Mouse (Mus musculus): ENCODE results near the gene Kctd2. TPM values are rescaled to one million over a fixed set of nuclear protein-coding genes. Genes with fewer than 3 reads are reported as not detected.

Kctd2 gene
- polyA plus RNA-seq, 1 experiment = 30.9 TPM

DNA sequence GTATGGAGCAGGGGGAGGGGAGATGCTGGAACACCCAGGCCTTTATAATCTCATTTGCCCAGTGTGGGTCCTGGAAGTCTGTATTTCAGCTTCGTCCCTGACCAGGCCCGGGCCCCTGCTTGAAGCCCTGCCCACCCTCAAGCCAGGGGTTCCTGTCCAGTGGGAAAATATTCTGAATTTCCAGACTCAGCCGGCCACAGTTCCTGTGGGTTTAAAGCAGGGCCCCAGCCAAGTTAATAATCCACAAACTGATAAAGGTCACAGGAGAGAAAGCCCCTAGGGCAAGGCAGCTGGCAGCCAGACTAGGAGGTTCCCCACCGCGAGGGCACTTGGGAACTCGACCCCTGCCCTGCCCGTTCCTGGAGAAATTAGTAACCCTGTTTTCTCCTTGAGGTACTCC, 29.1 kb downstream of the Kctd2 start:
- no peak for TF ChIP-seq GATA1 (IDR thresholded peaks at IDR 0.05; ENCODE audit: low read length)

DNA sequence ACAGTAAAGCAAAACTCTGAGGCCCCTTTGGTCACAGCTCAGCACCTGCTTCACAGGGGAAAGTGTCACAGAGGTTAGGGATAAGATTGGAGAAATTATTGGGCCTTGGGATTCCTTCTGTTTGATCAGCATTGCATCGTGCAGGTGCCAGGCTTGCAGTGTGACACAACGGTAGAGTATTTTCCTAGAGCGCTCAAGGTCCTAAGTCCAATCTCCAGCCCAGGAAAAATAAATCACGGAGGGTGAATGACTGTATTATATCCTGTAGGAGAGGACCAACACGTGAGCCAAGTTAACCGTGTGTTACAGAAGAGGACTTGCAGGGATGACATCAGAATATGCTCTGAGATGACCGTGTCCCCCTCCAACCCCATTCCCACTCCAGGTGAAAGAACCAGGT, 30.2 kb downstream of the Kctd2 start:
- no peak for TF ChIP-seq GATA1 (IDR thresholded peaks at IDR 0.05; ENCODE audit: low read length)

- no peak for TF ChIP-seq GATA1 (IDR thresholded peaks at IDR 0.05; ENCODE audit: low read length)
These were observed 31.9 kb downstream of the Kctd2 start for GRCm38 (mm10) chr11:115451781-115452241.

DNA sequence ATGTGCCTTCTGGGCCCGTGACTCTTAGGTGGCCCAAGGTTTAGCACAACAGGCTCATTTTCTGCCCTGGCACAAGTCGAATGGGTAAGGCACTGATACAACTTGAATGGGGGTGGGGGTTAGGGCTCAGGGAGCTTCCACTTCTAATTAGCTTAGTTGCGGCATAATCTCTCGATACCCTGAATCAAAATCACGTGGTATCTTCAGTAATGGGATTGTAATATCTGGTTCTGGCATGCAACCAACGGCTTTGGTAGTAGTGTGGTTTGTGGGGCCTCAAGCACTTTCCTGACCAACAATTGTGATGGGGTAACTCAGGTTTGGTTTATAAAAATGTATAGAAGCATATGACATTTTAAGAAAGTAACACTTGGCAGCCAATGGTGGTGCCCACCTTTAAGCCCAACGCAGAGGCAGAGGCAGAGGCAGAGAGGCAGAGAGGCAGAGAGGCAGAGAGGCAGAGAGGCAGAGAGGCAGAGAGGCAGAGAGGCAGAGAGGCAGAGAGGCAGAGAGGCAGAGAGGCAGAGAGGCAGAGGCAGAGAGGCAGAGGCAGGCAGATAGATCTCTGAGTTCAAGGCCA, 32.4 kb downstream of the Kctd2 start:
- no peak for TF ChIP-seq GATA1 (IDR thresholded peaks at IDR 0.05; ENCODE audit: low read length)

GRCm38 (mm10) chr11:115453306-115453705, 33.4 kb downstream of the Kctd2 start:
- TF ChIP-seq GATA1 (IDR thresholded peaks at IDR 0.05; ENCODE audit: low read length) = no peak

DNA sequence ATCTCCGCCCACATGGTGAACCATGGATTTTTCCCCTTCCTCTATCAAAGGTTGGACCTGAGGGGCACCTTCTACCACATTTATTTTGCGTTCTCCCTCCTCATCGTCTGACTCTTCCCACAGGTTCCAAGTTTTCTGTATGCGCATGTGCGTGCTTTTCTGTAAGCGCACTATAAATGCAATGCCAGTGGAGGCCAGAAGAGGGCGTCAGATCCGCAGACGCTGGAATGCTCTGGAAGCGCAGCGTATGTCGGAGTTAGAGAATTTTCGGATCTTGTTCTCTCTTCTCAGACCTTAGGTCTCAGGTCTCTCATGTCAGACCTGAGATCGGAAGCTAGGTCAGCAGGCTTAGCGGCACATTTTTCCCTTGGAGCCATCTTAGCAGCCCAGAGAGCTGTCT, 35.7 kb downstream of the Kctd2 start:
- no peak for TF ChIP-seq GATA1 (IDR thresholded peaks at IDR 0.05; ENCODE audit: low read length)

DNA sequence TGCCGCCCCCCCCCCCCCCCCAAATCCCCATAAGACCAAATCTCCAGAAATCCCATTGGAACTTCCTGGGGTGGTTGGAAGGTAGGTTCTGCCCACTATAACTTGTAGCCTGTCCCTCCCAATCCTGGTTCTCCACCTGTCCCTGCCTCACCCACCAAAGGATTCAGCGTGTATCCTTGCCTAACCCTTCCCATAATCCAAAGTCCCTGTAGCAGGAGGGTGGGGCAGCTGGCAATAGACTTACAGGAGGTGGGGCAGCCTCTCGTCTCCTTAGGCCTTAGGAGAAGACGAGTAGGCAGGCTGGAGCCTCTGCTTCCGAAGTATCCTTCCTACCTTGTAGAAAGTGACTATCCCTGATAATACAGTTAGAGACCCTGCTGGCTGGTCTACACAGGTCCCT, 36.3 kb downstream of the Kctd2 start:
- no peak for TF ChIP-seq GATA1 (IDR thresholded peaks at IDR 0.05; ENCODE audit: low read length)

GRCm38 (mm10) chr11:115457405-115457804, 37.5 kb downstream of the Kctd2 start:
- no peak for TF ChIP-seq GATA1 (IDR thresholded peaks at IDR 0.05; ENCODE audit: low read length)

DNA sequence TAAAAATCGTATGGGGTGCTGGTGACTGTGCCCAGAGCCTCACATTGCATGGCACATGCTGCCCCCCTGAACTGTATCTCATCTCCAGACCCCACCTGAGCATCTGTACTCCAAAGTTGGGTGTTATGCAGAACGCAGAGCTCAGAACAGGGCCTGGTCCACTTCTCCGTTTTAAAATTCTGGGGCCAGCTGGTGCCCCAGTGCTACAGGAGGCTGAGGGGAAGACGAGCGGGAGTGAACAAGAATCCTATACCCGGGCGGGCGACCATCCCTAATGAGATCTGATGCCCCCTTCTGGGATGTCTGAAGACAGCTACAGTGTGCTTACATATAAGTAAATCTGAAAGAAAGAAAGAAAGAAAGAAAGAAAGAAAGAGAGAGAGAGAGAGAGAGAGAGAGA, 41.0 kb downstream of the Kctd2 start:
- TF ChIP-seq GATA1 (IDR thresholded peaks at IDR 0.05; ENCODE audit: low read length) = no peak

- TF ChIP-seq GATA1 (IDR thresholded peaks at IDR 0.05; ENCODE audit: low read length) = no peak
These were observed 41.9 kb downstream of the Kctd2 start for GRCm38 (mm10) chr11:115461846-115462242.

GRCm38 (mm10) chr11:115462243-115462891, 42.4 kb downstream of the Kctd2 start, which contains the start of gene Slc16a5:
Gene Slc16a5, plus strand, starts transcription at chr11:115462474.
- no peak for TF ChIP-seq GATA1 (IDR thresholded peaks at IDR 0.05; ENCODE audit: low read length)

GRCm38 (mm10) chr11:115463397-115463796, 43.5 kb downstream of the Kctd2 start:
- no peak for TF ChIP-seq GATA1 (IDR thresholded peaks at IDR 0.05; ENCODE audit: low read length)

DNA sequence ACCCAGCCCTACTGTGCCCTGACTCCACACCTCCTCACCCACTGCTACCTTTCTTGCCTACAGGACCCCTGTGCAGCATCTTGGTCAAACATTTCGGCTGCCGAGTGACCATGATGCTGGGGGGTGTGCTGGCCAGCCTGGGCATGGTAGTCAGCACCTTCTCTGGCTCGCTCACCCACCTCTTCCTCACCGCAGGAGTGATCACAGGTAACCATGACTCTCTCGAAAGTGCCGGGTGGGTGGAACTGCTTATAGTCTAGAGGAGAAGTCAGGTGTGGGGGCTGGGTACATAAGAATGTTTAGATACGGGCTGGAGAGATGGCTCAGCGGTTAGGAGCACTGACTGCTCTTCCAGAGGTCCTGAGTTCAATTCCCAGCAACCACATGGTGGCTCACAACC, 44.9 kb downstream of the Kctd2 start:
- no peak for TF ChIP-seq GATA1 (IDR thresholded peaks at IDR 0.05; ENCODE audit: low read length)

DNA sequence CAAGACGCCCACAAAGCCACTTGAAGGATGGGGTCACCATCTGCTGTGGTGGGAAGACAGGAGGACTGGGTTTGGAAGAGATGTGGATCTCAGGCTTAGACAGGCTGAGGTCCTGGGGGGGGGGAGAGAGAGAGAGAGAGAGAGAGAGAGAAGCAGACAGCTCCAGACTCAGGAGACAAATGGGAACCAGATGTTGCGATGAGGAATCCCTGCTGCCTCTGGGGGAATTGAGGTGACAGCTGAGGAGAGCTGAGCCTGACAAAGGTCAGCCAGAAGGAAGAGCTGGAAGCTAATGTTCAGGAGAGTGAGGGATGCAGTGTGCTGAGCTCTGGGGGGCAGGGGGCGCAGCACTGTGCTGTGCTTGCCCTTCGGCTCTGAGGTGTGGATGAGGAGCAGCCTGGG, 47.3 kb downstream of the Kctd2 start:
- no peak for TF ChIP-seq GATA1 (IDR thresholded peaks at IDR 0.05; ENCODE audit: low read length)

- no peak for TF ChIP-seq GATA1 (IDR thresholded peaks at IDR 0.05; ENCODE audit: low read length)
These were observed 52.3 kb downstream of the Kctd2 start for GRCm38 (mm10) chr11:115472183-115472582.

GRCm38 (mm10) chr11:115473626-115474275, 53.8 kb downstream of the Kctd2 start:
- no peak for TF ChIP-seq GATA1 (IDR thresholded peaks at IDR 0.05; ENCODE audit: low read length)

All from G1E-ER4 (cell line).